Mouse (Mus musculus) spleen, adult 2 months (tissue): Measurements from ENCODE around the gene Uvssa.

Source experiments
- CTCF ChIP-seq: fragments of 200-500 bp; IDR thresholded peaks from 2 replicates; pipeline ENCODE4 v1.5.1; 2011; ENCODE audit warnings: mild to moderate bottlenecking, inconsistent platforms; ENCODE audit not compliant: insufficient read depth, insufficient read length, insufficient replicate concordance; ENCODE audit errors: extremely low read depth
- POLR2A ChIP-seq: fragments of 200-500 bp; IDR thresholded peaks from 2 replicates; pipeline ENCODE4 v1.6.1; 2011; ENCODE audit warnings: low read depth, low read length, inconsistent platforms

- TF ChIP-seq CTCF (peak; percentile 35; the same call in 1 of the 2 replicates), POLR2A (no peak)
Observed at GRCm38 (mm10) chr5:33371137-33371536, 7.2 kb upstream of the Uvssa start.
